Mouse (Mus musculus): ENCODE data around the gene Trim8. TPM values are rescaled to one million over a fixed set of nuclear protein-coding genes. Genes with fewer than 3 reads are reported as not detected.

Trim8 gene
- polyA plus RNA-seq, 1 experiment from 2014 or later, result 17.8 TPM

GRCm38 (mm10) chr19:46503351-46504084 lies 2.0 kb downstream of the Trim8 start:
- peak overlapping the region; percentile 97 for H3K9ac ChIP-seq (replicated peaks; ENCODE audit: low read length)
- no peaks in the 10 kb centered on the region for H3K9me3 ChIP-seq (replicated peaks; ENCODE audit: control insufficient read depth, low read length)
- DNase-seq (ENCODE audit: low spot score), result peak; percentile 70
- ATAC-seq (replicated peaks; ENCODE audit: insufficient number of reproducible peaks, low FRiP score, low TSS enrichment, low read depth), result peak; percentile 19; the same call in 1 of the 2 replicates
- peak overlapping the region; percentile 93 for H3K4me3 ChIP-seq (ENCODE audit: low read depth, low read length)
- no peaks in the 10 kb centered on the region; the same call in none of the 2 replicates for H3K36me3 ChIP-seq (replicated peaks; ENCODE audit: control insufficient read depth, insufficient read depth, low read depth, low read length)
- H3K27ac ChIP-seq (replicated peaks; ENCODE audit: low read depth, low read length), result peak overlapping the region; percentile 97
- H3K4me1 ChIP-seq (ENCODE audit: control insufficient read depth, insufficient read depth, low read length), result peaks cover 3% of the 10 kb centered on the region
- no peaks in the 10 kb centered on the region for H3K27me3 ChIP-seq (ENCODE audit: control insufficient read depth, insufficient read depth, low read length)
- H3K4me2 ChIP-seq (ENCODE audit: low read depth, low read length), result peak overlapping the region; percentile 94
- WGBS, result under 1% methylated on average over 21 of the region's 21 CpGs

- Histone ChIP-seq H3K27me3 (ENCODE audit: control insufficient read depth, insufficient read depth, low read length) (no peaks in the 10 kb centered on the region), H3K4me1 (ENCODE audit: control insufficient read depth, insufficient read depth, low read length) (peaks cover 3% of the 10 kb centered on the region), H3K27ac (replicated peaks; ENCODE audit: low read depth, low read length) (peak overlapping the region; percentile 97), H3K36me3 (replicated peaks; ENCODE audit: control insufficient read depth, insufficient read depth, low read depth, low read length) (no peaks in the 10 kb centered on the region; the same call in none of the 2 replicates), H3K9me3 (replicated peaks; ENCODE audit: control insufficient read depth, low read length) (no peaks in the 10 kb centered on the region), H3K4me3 (ENCODE audit: low read depth, low read length) (peak overlapping the region; percentile 93), H3K9ac (replicated peaks; ENCODE audit: low read length) (peak overlapping the region; percentile 97), H3K4me2 (ENCODE audit: low read depth, low read length) (peak overlapping the region; percentile 94)
- DNase-seq (ENCODE audit: low spot score), result peak; percentile 43
- 4% methylated on average over 4 of the region's 4 CpGs for WGBS
- no peak; the same call in 1 of the 2 replicates for ATAC-seq (replicated peaks; ENCODE audit: insufficient number of reproducible peaks, low FRiP score, low TSS enrichment, low read depth)
Measured at GRCm38 (mm10) chr19:46504085-46504552, 2.6 kb downstream of the Trim8 start.

GRCm38 (mm10) chr19:46504822-46505417 lies 3.4 kb downstream of the Trim8 start:
- ATAC-seq (replicated peaks; ENCODE audit: insufficient number of reproducible peaks, low FRiP score, low TSS enrichment, low read depth) (no peak), DNase-seq (ENCODE audit: low spot score) (no peak)
- H3K27ac ChIP-seq (replicated peaks; ENCODE audit: low read depth, low read length), result no peak overlapping the region; the same call in 1 of the 2 replicates
- H3K27me3 ChIP-seq (ENCODE audit: control insufficient read depth, insufficient read depth, low read length), result no peaks in the 10 kb centered on the region
- H3K4me2 ChIP-seq (ENCODE audit: low read depth, low read length), result peak overlapping the region; percentile 94
- 58% methylated on average over 9 of the region's 9 CpGs for WGBS
- peak overlapping the region; percentile 93; the same call in 1 of the 2 replicates for H3K4me3 ChIP-seq (ENCODE audit: low read depth, low read length)
- no peak overlapping the region; the same call in 1 of the 2 replicates for H3K9ac ChIP-seq (replicated peaks; ENCODE audit: low read length)
- H3K4me1 ChIP-seq (ENCODE audit: control insufficient read depth, insufficient read depth, low read length), result peaks cover 3% of the 10 kb centered on the region
- no peaks in the 10 kb centered on the region for H3K9me3 ChIP-seq (replicated peaks; ENCODE audit: control insufficient read depth, low read length)
- H3K36me3 ChIP-seq (replicated peaks; ENCODE audit: control insufficient read depth, insufficient read depth, low read depth, low read length), result no peaks in the 10 kb centered on the region; the same call in none of the 2 replicates

GRCm38 (mm10) chr19:46505646-46506371 lies 4.3 kb downstream of the Trim8 start:
- H3K27ac ChIP-seq (replicated peaks; ENCODE audit: low read depth, low read length), result no peak overlapping the region
- peaks cover 3% of the 10 kb centered on the region for H3K4me1 ChIP-seq (ENCODE audit: control insufficient read depth, insufficient read depth, low read length)
- WGBS, result 85% methylated on average over 8 of the region's 8 CpGs
- ATAC-seq (replicated peaks; ENCODE audit: insufficient number of reproducible peaks, low FRiP score, low TSS enrichment, low read depth) (no peak), DNase-seq (ENCODE audit: low spot score) (no peak)
- H3K4me3 ChIP-seq (ENCODE audit: low read depth, low read length), result no peak overlapping the region
- no peak overlapping the region for H3K4me2 ChIP-seq (ENCODE audit: low read depth, low read length)
- H3K9me3 ChIP-seq (replicated peaks; ENCODE audit: control insufficient read depth, low read length), result no peaks in the 10 kb centered on the region
- H3K36me3 ChIP-seq (replicated peaks; ENCODE audit: control insufficient read depth, insufficient read depth, low read depth, low read length), result no peaks in the 10 kb centered on the region; the same call in none of the 2 replicates
- H3K27me3 ChIP-seq (ENCODE audit: control insufficient read depth, insufficient read depth, low read length), result no peaks in the 10 kb centered on the region
- no peak overlapping the region for H3K9ac ChIP-seq (replicated peaks; ENCODE audit: low read length)

- H3K36me3 ChIP-seq (replicated peaks; ENCODE audit: control insufficient read depth, insufficient read depth, low read depth, low read length), result peaks cover 2% of the 10 kb centered on the region
- no peaks in the 10 kb centered on the region for H3K27me3 ChIP-seq (ENCODE audit: control insufficient read depth, insufficient read depth, low read length)
- H3K9me3 ChIP-seq (replicated peaks; ENCODE audit: control insufficient read depth, low read length), result no peaks in the 10 kb centered on the region
- no peak overlapping the region for H3K27ac ChIP-seq (replicated peaks; ENCODE audit: low read depth, low read length)
- ATAC-seq (replicated peaks; ENCODE audit: insufficient number of reproducible peaks, low FRiP score, low TSS enrichment, low read depth), result no peak
- no peak overlapping the region for H3K4me3 ChIP-seq (ENCODE audit: low read depth, low read length)
- DNase-seq (ENCODE audit: low spot score), result no peak
- H3K4me2 ChIP-seq (ENCODE audit: low read depth, low read length), result peak overlapping the region; percentile 1; the same call in 1 of the 2 replicates
- peaks cover 3% of the 10 kb centered on the region for H3K4me1 ChIP-seq (ENCODE audit: control insufficient read depth, insufficient read depth, low read length)
- H3K9ac ChIP-seq (replicated peaks; ENCODE audit: low read length), result peak overlapping the region; percentile 35; the same call in 1 of the 2 replicates
- WGBS, result 75% methylated on average over 3 of the region's 3 CpGs
Measured at GRCm38 (mm10) chr19:46506372-46506717, 4.8 kb downstream of the Trim8 start.

GRCm38 (mm10) chr19:46507181-46507581 lies 5.7 kb downstream of the Trim8 start:
- H3K4me1 ChIP-seq (ENCODE audit: control insufficient read depth, insufficient read depth, low read length), result peaks cover 3% of the 10 kb centered on the region
- no peaks in the 10 kb centered on the region for H3K27me3 ChIP-seq (ENCODE audit: control insufficient read depth, insufficient read depth, low read length)
- peaks cover 3% of the 10 kb centered on the region for H3K36me3 ChIP-seq (replicated peaks; ENCODE audit: control insufficient read depth, insufficient read depth, low read depth, low read length)
- H3K9me3 ChIP-seq (replicated peaks; ENCODE audit: control insufficient read depth, low read length), result no peaks in the 10 kb centered on the region
- no peak overlapping the region for H3K4me3 ChIP-seq (ENCODE audit: low read depth, low read length)
- peak overlapping the region; percentile 42 for H3K27ac ChIP-seq (replicated peaks; ENCODE audit: low read depth, low read length)
- H3K9ac ChIP-seq (replicated peaks; ENCODE audit: low read length), result peak overlapping the region; percentile 52
- ATAC-seq (replicated peaks; ENCODE audit: insufficient number of reproducible peaks, low FRiP score, low TSS enrichment, low read depth), result no peak
- peak overlapping the region; percentile 11 for H3K4me2 ChIP-seq (ENCODE audit: low read depth, low read length)
- DNase-seq (ENCODE audit: low spot score), result peak; percentile 44
- WGBS, result 40% methylated on average over 8 of the region's 8 CpGs

GRCm38 (mm10) chr19:46507806-46508205 lies 6.3 kb downstream of the Trim8 start:
- WGBS, result 92% methylated on average over 1 of the region's 1 CpGs
- Histone ChIP-seq H3K4me2 (ENCODE audit: low read depth, low read length) (no peak overlapping the region), H3K36me3 (replicated peaks; ENCODE audit: control insufficient read depth, insufficient read depth, low read depth, low read length) (peaks cover 3% of the 10 kb centered on the region), H3K4me1 (ENCODE audit: control insufficient read depth, insufficient read depth, low read length) (peaks cover 3% of the 10 kb centered on the region), H3K27me3 (ENCODE audit: control insufficient read depth, insufficient read depth, low read length) (no peaks in the 10 kb centered on the region), H3K4me3 (ENCODE audit: low read depth, low read length) (no peak overlapping the region), H3K27ac (replicated peaks; ENCODE audit: low read depth, low read length) (no peak overlapping the region), H3K9me3 (replicated peaks; ENCODE audit: control insufficient read depth, low read length) (no peaks in the 10 kb centered on the region), H3K9ac (replicated peaks; ENCODE audit: low read length) (no peak overlapping the region)
- DNase-seq (ENCODE audit: low spot score) (no peak), ATAC-seq (replicated peaks; ENCODE audit: insufficient number of reproducible peaks, low FRiP score, low TSS enrichment, low read depth) (no peak)
